Mouse (Mus musculus) left cerebral cortex, postnatal 25 days (tissue): ENCODE measurements around the gene Eme1. TPM values are rescaled to one million over a fixed set of nuclear protein-coding genes. Genes with fewer than 3 reads are reported as not detected.
"Not testable (repeated sequence)": the region's sequence is repeated elsewhere in the genome, so short reads cannot be mapped to it uniquely, and the experiment has no call there.

Source experiments
- DNase-seq, 2 experiments: peaks; one replicate each; pipeline ENCODE4 v3.0.0; 2022; ENCODE audit warnings: low spot score in 2 of 2, mixed read lengths in 1 of 2
- intact Hi-C: fragments of 180-260 bp; cut with DNase I; formaldehyde crosslinking; loops from one replicate; pipeline ENCODE4 v1.15.1; 2025
- total RNA-seq, 2 experiments: library from RNA; stranded (reverse); gene quantifications; 2 replicates each; pipeline ENCODE4 v1.2.3; 2021

Gene Eme1
- total RNA-seq, 2 experiments from 2014 or later: 0.32 TPM; not detected in 1

GRCm38 (mm10) chr11:94652973-94653372 is 791 bp downstream of the Eme1 start:
- intact Hi-C loops: no loop called here
- DNase-seq: no peak

- DNase-seq, intact Hi-C loops: not testable (repeated sequence)
Measured at GRCm38 (mm10) chr11:94651241-94651640, 2.5 kb downstream of the Eme1 start.

DNA sequence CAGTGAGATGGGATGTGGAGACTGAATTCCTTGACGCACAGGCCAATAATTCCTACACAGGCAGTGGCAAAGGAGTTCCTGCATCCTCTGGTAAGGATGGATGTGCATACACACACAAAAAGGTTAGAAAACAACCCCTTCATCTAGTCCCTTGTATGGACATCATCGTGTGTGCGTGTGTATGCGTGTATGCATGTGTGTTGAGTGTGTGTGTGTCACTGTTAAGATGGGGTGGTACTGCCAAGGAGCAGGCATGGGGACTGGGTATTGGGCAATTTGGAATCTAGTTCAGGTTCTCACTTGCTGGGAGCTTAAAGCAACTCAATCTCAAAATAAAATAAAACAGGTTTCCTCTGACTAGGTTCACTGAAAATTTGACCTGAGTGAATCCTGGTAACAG is 7.3 kb downstream of the Eme1 start:
- intact Hi-C loops: no loop called here
- no peak for DNase-seq

- DNase-seq: peak; percentile 34 to 64
- intact Hi-C loops: no loop called here
Measured at GRCm38 (mm10) chr11:94644461-94645219, 9.1 kb downstream of the Eme1 start.

DNA sequence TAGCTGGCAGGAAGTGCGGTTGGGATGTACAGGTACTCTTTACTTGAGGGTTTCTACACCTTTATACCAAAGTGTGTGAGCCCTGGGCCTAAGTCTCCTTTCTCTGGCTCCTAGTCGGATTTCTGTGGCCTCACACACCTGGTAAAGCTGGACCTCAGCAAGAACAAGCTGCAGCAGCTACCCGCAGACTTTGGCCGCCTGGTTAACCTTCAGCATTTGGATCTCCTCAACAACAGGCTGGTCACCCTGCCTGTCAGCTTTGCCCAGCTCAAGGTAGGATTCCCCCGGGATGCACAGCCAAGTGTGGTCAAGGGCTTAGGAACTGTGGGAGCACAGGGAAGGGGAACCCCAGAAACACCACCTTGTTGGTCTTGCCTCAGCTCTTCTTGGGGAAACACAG is 19.3 kb downstream of the Eme1 start:
- DNase-seq: no peak
- intact Hi-C loops: no loop called here

DNA sequence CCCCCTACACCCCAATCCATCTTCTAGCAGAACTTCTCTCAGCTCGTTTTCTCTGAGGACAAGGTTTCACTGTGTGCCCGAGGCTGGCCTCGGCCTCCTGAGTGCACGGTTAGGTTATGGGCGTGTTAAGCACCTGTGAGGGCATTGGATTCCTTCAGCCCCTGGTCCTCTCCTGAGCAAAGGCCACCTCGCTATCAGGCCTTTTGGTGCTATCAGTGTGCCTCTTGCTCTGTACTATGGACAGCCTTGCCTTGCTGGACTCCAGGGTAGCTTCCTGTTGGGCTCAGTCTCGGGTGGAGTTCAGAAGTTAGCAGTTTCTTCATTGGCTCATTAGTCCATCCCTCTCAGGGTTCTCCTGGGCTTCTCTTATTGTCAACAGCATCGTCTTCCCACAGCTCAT is 20.8 kb downstream of the Eme1 start:
- intact Hi-C loops: no loop called here
- DNase-seq: no peak

DNA sequence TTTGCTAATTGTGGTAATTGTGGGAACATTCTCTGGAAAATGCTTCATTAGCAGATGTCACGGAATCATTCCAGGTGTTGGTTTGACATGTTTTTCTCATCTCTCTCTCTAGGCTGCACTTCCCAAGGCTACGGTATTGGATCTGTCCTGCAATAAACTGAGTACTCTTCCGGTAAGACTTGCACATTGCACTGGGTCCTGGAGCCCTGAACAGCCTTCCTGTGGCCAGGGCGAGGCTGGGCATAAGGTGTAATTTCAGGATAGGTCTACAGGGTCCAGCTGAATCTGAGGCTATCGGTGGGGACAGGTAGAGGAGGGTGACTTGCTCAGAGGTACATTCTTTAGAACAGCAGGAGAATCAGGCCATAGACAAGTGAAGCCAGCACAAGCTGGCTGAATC is 21.8 kb downstream of the Eme1 start:
- DNase-seq: no peak
- intact Hi-C loops: no loop called here

GRCm38 (mm10) chr11:94630199-94631011 is 23.4 kb downstream of the Eme1 start:
- intact Hi-C loops: no loop called here

DNA sequence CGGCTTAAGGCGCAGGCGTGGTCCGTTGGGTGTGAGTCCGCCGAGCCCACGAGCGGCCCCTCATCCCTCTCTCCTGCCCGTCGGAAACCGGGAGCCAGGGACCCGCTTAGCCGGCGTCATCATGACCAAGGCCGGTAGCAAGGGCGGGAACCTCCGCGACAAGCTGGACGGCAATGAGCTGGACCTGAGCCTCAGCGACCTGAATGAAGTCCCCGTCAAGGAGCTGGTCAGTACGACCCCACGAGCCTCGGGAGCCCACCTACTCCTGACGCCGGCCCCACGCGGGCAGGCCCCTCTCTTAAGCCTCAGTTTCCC is 23.9 kb downstream of the Eme1 start:
- intact Hi-C loops: no loop called here
- no peak for DNase-seq

More at GRCm38 (mm10) chr11:94630199-94631011, 23.4 kb downstream of the Eme1 start:
- peak; percentile 13 to 30 for DNase-seq

DNA sequence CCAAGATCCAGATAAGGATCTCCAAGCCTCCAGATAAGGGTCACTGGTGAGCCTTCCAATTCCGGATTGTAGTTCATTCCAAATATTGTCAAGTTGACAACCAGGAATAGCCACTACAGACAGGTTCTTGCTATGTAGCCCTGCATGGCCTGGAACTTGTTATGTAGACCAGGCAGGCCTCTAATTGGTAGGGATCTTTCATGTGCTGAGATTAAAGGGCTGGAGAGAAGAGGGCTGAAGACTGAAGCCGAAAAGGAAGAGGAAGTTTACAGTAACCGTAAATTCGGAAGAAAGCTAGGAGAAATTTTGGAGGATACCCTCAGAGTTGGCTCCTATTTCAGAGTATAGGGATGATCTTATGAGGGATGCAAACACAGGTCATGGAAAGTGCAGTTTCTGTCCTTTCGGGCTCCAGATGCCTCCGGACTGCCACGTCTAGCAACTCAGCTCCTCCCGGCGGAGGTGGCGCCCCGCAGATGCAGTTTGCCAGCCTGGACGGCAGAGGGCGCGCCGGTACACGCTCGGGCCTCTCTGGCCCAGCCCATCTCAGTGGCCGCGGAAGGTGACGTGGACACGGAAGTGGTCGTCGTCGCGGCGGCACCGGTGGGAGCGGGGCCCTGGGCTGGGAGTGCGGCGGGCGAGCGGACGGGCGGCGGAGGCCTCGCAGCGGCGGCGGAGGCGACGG is 24.4 kb downstream of the Eme1 start, which contains the start of gene Lrrc59:
Gene Lrrc59 (plus strand): TSS at position 569 of the 685 bp plus-strand sequence.
- intact Hi-C loops: no loop called here
- peak; percentile 95 for DNase-seq

DNA sequence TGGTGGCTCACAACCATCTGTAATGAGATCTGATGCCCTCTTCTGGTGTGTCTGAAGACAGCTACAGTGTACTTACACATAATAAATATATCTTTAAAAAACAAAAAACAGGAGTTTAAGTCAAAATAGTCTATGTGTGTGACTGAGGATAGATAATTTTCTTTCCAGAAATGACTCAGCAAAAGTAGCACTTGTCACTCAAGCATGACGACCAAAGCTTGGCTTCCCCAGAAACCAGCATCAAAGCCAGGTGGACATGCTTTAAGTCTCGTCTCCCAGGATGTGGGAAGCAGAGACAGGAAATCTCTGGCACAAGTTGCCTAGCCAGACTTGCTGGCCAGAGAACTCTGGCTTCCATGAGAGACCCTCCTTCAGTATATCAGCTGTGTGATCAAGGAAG is 31.6 kb downstream of the Eme1 start:
- no peak for DNase-seq
- intact Hi-C loops: loop anchor here (5.0 kb wide), 1 partner anchor 75 kb away; the partner anchor contains the start of gene Rsad1

DNA sequence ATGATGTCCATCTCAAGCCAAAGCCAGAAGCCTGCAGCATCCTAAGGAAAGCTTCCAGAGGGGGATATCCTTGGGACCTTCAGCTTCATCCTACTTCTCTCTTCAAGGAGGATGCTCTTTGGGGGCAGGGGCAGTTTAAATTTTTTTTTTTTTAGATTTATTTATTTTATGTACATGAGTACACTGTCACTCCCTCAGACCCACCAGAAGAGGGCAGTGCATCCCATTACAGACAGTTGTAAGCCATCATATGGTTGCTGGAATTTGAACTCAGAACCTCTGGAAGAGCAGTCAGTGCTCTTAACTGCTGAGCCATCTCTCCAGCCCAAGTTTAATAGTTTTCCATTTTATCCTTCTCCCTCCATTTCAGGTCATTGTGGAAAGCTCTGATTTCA is 32.3 kb downstream of the Eme1 start:
- intact Hi-C loops: loop anchor here (5.0 kb wide), 1 partner anchor 74 kb away; the partner anchor contains the start of gene Rsad1
- DNase-seq: no peak

DNA sequence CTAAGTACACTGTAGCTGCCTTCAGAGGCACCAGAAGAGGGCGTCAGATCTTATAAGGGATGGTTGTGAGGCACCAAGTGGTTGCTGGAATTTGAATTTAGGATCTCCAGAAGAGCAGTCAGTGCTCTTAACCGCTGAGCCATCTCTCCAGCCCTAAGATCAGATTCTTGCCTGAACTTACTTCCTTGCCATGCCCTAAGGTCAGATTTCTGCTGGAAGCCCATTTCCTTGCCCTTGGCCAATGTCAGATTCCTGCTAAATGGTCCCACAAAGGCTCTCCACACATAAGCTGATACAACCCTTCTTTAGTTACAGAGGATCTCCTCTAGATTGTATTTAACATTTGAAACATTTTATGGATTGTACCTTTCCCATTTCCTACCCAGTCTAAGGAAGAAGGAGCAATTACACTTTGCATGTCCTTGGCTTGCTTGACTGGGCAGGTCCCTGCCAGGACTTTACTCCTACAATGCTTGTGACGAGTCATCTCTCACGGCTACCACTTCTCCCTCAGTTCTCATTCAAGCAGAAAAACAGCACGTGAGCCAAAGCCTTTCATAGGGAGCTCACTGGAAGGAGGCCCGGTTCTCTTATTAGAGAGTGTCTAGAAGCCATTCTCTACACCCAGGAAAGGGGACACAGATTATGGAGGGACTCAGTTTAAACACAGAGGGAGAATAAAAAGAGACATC is 32.9 kb downstream of the Eme1 start:
- intact Hi-C loops: loop anchor here (5.0 kb wide), 1 partner anchor 74 kb away; the partner anchor contains the start of gene Rsad1
- no peak for DNase-seq

GRCm38 (mm10) chr11:94617646-94618045 is 36.1 kb downstream of the Eme1 start:
- intact Hi-C loops: no loop called here
- no peak for DNase-seq

- intact Hi-C loops: no loop called here
- DNase-seq: no peak
Measured at GRCm38 (mm10) chr11:94615494-94615893, 38.3 kb downstream of the Eme1 start.

DNA sequence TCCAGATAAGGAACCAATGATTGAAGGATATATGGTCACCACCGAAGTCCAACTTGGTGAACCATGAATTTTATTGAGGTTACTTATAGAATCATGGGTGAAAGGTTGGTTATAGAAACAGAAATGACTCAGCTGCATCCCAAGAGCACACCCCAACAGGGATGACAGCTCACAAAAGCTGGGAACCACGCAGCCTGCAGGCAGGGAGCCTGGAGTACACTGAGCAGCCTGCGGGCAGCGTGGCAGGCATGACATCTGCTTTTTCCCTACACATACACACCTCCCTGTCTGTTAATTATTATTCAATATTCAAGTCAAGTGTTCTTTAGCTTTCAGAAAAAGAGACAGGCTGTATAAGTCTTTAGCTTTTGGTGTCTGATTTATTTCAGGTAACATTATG is 39.2 kb downstream of the Eme1 start:
- intact Hi-C loops: loop anchor here (1.0 kb wide), 1 partner anchor 23 kb away; no protein-coding TSS in a partner anchor
- no peak for DNase-seq

DNA sequence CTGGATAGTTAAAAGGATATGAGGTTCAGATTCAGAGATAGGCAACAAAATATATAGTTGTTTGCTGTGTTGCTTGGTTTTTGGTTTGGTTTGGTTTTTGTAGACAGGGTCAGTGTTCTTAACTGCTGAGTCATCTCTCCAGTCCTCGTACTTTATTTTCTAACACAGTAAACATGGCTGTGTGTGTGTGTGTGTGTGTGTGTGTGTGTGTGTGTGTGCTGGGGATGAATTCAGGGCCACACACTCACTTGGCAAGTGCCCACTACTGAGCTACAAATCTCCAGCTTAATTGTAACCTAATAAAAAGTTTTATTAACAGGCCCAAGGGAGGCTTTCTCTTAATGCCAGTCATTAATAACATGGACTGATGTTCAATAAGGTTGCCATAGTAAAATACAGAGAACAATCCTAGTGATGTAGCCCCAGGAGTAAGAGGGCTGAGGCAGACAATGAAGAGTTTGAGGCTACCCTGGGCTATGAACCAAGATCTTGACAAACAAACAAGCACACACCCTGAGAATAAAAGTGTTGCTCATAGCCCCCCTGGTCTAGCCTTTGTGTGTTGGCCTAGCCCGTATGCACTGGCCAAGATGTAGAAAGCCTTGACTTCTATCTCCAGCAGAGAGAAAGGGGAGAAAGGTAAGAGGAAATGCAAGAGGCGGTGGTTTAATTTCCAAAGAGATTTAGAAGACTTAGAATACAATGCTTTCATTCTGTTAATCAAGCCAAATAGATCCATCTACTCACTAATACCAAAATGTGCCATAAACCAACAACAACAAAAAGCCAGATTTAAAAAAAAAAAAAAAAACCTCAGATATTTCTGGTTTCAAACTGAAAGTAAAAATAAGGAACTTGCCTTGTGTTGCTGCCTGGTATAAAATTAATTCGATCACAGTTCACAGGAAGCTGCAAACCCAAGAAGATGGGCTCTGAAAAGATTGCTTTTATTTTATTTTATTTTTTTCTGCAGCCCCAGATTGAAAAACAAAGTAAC is 42.7 kb downstream of the Eme1 start:
- intact Hi-C loops: no loop called here
- DNase-seq: no peak

DNA sequence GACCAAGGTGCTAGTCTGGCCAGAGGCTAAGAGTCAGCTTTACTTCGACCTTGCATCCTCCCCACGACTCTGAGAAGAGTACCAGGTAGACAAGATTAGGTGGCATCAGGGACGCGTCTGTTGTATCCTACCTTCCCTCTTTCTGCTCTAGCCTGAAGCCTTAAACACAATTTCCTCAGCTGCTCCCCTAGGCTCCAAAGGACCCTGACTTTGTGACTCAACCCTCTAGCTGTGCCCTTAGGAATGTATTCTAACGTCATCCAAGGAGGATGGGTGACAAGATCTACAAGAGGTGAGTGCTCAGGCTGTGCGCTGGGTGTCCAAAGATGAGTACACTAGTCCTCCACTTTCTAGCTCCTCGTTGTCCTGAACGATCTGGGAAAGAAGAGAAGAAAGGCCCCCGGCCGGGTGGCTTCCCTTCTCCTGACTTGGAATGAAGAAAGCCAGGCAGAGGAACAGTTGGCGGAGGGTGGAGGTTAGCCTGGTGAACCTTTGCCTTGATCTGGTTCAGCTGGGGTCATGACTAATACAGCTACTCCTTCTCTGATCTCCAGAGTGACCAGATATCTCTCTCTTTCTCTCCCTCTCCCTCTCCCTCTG is 51.3 kb downstream of the Eme1 start:
- intact Hi-C loops: no loop called here
- no peak for DNase-seq
